Mouse (Mus musculus) Patski (cell line): Measurements from ENCODE around the gene Gm21970. TPM values are rescaled to one million over a fixed set of nuclear protein-coding genes. Genes with fewer than 3 reads are reported as not detected.

Experiments
- ATAC-seq: fragments of 100-300 bp; one replicate; pipeline ENCODE4 v1.8.0; 2021
- CTCF ChIA-PET: fragments of 350-600 bp; sonication (Branson Sonifier 250); formaldehyde crosslinking; loops from one replicate; lab custom pipeline; 2022; ENCODE audit warnings: inconsistent platforms; lab: Charles Lee
- POLR2A ChIA-PET: fragments of 350-600 bp; sonication (Branson Sonifier 250); formaldehyde crosslinking; loops from one replicate; lab custom pipeline; 2022; ENCODE audit warnings: antibody characterized with exemption, inconsistent platforms; lab: Charles Lee
- DNase-seq: peaks from one replicate; pipeline ENCODE4 v3.0.0-alpha.2; 2011; ENCODE audit warnings: low read depth, low spot score
- H3K27me3 ChIP-seq: fragments of 371-371 bp; one replicate; pipeline ENCODE4 v1.5.1; 2021
- CTCF ChIP-seq: fragments of 100-300 bp; IDR thresholded peaks from one replicate; pipeline ENCODE4 v1.5.1; 2021
- in situ Hi-C: fragments of 300-500 bp; cut with MboI; formaldehyde crosslinking; loops from 3 replicates; pipeline ENCODE4 v1.11.1; 2018; ENCODE audit warnings: low pct_unique_long_range_greater_than_20kb, mixed read lengths
- polyA plus RNA-seq: library from polyadenylated mRNA; unstranded; gene quantifications from one replicate; pipeline ENCODE4 v1.2.3, GENCODE M21; 2021

Gm21970 gene
- polyA plus RNA-seq, 1 experiment from 2014 or later = 3.8 TPM

DNA sequence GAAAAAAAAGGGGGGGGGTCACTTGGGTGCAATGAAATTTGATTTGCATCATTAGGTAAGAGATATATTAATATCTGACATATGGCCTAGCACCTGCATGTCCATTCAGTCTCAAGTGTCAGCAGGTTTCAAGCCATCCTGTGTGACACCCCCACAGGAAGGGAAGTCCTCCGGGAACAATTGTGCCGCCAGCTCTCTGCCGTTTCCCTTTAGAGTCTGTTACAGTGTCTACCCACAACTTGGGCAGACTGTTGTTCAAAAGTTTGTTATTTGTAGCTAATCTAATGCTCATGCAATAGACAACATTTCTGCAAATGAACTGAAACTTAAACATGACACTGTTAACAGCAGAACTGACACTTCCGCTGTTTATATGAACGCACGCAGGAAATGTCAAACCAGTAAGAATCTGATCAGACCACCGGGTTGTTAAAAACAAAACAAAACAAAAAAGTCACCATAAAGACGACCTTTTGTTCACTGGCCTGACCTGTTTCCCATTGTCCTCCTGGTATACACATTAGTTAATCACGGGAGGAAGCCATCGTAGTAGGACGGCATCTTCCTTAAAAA is 69.6 kb downstream of the Gm21970 start:
- in situ Hi-C loops = no loop called here
- no peak for TF ChIP-seq CTCF
- CTCF ChIA-PET = no interaction called here
- POLR2A ChIA-PET = interaction anchor here (0.6 kb wide), 1 partner anchor 96 kb away, joined by 3 read pairs; no protein-coding TSS in a partner anchor
- DNase-seq (no peak), ATAC-seq (no peak)
- H3K27me3 ChIP-seq = no peaks in the 10 kb centered on the region

DNA sequence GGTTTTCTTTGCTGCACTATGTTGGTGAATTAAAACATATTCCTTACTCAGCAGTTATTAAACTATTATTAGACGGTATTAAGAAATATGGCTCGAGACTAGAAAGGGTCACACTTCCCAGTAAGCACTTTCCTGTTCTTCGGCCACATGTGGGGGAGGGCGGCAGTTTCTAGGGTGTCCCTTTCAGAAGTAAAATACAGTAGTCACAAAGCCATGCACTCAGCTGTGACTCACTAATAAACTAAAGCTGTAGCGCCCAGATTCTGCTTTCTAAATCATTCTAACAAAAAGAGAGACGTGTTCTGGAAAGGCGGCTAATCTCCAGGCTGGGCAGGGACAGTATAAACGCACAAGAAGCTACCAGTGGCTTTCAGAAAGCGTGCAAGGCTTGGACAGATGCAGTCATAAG is 70.3 kb downstream of the Gm21970 start:
- DNase-seq (no peak), ATAC-seq (no peak)
- CTCF ChIA-PET = no interaction called here
- POLR2A ChIA-PET = no interaction called here
- TF ChIP-seq CTCF = no peak
- in situ Hi-C loops = no loop called here
- H3K27me3 ChIP-seq = no peaks in the 10 kb centered on the region

DNA sequence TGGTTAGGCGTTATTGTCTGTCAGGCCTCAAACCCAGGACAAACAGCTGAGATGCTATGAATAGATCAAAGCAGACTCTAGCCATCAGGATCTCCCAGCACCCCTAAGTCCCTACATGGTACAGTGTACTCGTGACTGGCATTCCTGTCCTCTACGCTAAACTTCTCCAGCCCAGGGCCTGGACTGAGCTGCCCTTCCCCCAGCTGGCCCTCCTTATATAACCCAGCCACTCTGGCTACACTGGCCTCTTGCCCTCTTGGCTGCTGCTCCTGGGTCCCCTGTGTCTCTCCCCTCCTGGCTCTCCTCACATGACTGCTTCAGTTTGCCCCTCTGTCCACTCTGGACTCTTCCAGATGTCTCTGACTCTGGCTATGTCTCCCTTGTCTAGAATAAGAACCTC is 71.1 kb downstream of the Gm21970 start:
- in situ Hi-C loops = no loop called here
- ChIA-PET POLR2A (no interaction called here), CTCF (no interaction called here)
- TF ChIP-seq CTCF = no peak
- H3K27me3 ChIP-seq = no peaks in the 10 kb centered on the region
- DNase-seq (no peak), ATAC-seq (no peak)

DNA sequence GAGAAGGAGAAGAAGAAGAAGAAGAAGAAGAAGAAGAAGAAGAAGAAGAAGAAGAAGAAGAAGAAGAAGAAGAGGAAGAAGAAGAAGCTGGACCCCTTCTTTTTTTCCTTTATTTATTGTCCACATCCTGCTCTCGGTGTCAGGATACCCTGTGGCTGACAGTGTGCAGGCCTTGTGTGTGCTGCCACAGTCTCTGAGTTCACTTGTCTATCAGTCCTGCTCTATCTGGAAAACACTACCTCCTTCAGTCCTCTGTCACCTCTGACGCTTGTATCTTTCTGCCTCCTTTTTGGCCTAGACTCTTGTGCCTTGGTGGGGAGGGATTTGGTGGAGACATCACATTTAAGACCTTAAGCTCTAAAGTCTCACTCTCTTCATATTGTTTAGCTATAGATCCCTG is 71.9 kb downstream of the Gm21970 start:
- ChIA-PET CTCF (no interaction called here), POLR2A (no interaction called here)
- in situ Hi-C loops = no loop called here
- ATAC-seq = no peak
- no peak for DNase-seq
- TF ChIP-seq CTCF = no peak
- no peaks in the 10 kb centered on the region for H3K27me3 ChIP-seq

DNA sequence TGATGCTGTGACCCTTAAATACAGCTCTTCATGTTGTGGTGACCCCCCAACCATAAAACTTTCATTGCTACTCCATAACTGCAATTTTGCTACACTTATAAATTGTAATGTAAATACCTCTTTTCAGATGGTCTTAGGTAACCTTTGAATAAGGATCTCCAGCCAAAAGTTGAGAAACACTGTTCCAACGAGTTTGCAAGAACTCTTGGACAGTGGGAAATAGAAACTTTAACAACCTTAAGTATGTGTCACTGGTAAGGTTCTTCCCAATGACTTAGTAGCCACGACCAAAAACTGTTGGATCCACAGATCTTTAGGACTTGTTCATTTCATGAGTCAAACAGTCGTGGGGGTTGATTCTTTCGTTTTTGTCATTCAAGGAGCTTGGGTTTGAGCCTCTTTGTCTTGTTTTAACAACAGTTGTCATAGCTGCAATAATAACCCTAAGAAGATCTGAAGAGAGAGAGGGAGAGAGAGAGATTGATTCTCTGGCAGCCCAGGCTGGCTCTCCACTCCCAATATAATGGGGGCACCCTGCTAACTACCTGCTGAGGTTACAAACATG is 72.4 kb downstream of the Gm21970 start:
- ChIA-PET POLR2A (no interaction called here), CTCF (no interaction called here)
- in situ Hi-C loops = no loop called here
- ATAC-seq (no peak), DNase-seq (no peak)
- no peaks in the 10 kb centered on the region for H3K27me3 ChIP-seq
- TF ChIP-seq CTCF = no peak

DNA sequence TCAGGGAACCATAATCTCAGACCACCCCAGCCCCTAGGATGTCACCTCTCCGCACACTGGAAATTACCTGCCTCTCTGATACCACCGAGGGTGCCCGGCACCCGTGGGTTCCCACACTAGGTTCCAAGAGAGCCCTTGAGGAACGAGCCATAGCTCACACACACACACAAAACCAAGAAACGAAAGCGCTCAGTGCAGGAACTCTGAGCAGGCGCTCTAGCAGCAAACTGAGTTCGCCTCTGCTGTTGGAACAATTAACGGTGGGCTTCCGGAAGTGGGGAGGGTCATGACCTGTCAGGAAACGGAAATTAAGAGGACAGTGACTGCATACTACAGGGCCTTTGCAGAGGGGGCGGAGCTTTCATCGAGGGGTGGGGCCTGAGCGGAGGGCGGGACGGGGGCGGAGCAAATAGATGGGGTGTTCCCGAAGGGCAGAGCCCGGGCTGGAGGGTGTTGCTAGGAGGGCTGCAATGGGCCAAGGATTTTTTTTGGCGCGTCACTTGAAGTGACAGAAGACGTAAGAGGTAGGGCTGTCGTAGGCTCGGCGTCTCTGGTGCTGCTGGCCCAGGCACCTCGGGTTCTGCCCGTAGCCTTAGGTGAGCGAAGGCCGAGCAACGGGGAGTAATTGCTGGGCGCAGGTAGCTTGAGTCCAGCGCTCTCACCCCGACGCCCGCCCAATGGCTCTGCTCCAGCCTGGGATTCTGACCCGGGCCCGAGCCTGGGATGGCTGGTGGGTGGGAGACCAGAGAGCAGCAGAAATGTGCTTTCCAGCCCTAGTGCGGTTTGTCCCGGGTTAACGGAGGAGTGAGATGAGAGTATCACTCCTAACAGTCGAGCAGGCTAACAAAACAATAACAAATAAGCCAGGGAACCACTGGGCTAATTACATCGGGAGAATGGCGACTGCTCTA is 73.3 kb downstream of the Gm21970 start:
- no peak for ATAC-seq
- in situ Hi-C loops = no loop called here
- no peaks in the 10 kb centered on the region for H3K27me3 ChIP-seq
- DNase-seq = no peak
- ChIA-PET POLR2A (no interaction called here), CTCF (no interaction called here)
- no peak for TF ChIP-seq CTCF

DNA sequence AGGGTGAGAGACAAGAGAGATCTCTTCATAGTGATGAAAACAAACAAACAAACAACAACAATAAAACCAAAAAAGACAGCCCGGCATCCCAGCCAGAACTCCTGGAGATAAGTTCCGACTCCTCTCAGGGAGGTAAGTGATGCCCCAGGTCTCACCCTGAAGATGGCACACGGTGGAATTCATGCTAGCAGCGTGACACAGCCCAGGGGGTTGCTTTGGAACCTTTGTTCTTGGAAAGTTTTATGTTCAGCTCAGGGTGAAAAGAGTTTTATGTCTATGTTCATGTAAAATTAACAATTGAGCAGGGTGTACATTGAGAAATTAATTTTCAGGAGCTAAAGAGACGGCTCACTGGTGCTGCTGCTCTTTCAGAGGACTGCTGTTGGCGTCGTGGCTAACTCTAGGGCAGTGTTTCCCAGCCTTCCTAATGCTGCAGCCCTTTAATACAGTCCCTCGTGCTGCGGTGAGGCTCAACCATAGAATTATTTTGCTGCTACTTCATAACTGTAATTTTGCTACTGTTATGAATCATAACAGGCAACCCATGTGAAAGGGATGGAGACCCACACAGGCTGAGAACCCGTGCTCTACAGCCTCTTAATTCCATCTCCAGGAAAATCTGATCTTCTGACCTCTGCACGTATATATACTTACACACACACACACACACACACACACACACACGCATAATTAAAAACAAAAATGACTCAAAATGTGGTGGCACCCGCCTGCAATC is 74.2 kb downstream of the Gm21970 start:
- CTCF ChIA-PET = no interaction called here
- POLR2A ChIA-PET = no interaction called here
- in situ Hi-C loops = no loop called here
- no peaks in the 10 kb centered on the region for H3K27me3 ChIP-seq
- TF ChIP-seq CTCF = no peak
- ATAC-seq (no peak), DNase-seq (no peak)

DNA sequence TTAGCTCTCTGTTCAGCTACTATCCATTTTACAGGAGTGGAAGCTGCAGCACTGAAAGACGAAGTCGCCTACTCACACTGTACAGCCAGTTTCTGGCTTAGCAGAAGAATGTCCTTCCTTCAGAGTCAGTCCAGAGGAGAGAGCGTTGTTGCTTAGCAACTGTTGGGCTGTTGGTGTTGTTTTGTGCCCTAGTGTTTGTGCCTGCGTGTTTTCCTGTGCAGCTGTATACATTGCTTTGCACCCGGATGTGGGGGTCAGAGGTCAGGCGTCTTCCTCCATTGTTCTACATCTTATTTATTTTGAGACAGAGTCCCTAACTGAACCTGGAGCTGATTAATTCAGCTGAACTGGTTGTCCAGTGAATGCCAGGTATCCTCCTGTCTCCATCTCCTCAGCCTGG is 75.0 kb downstream of the Gm21970 start:
- no peaks in the 10 kb centered on the region for H3K27me3 ChIP-seq
- TF ChIP-seq CTCF = no peak
- ChIA-PET POLR2A (no interaction called here), CTCF (no interaction called here)
- ATAC-seq (no peak), DNase-seq (no peak)
- in situ Hi-C loops = no loop called here

Other genes starting within 250 kb of the Gm21970 start
- not detected for gene Olig2, start 166.3 kb upstream of the Gm21970 start, polyA plus RNA-seq
- not detected for gene Olig1, start 121.9 kb upstream of the Gm21970 start, polyA plus RNA-seq
- 97.8 TPM for gene Ifnar2, start 18.9 kb upstream of the Gm21970 start, polyA plus RNA-seq
- gene Il10rb, start 14.4 kb downstream of the Gm21970 start, polyA plus RNA-seq = 50.0 TPM
- gene Ifnar1, start 93.5 kb downstream of the Gm21970 start, polyA plus RNA-seq = 60.6 TPM
- 31.3 TPM for gene Ifngr2, start 155.4 kb downstream of the Gm21970 start, polyA plus RNA-seq
- 59.8 TPM for gene Tmem50b, start 206.1 kb downstream of the Gm21970 start, polyA plus RNA-seq
- 5.0 TPM for gene Dnajc28, start 227.3 kb downstream of the Gm21970 start, polyA plus RNA-seq